Mouse (Mus musculus) midbrain, embryonic 11.5 days (tissue): ENCODE measurements around the gene F10. TPM values are rescaled to one million over a fixed set of nuclear protein-coding genes. Genes with fewer than 3 reads are reported as not detected.

Experiments used
- ATAC-seq: fragments of 200-750 bp; cut with Nextera tagmentation; 2 replicates; pipeline ENCODE4 v1.8.0; 2017; ENCODE audit warnings: moderate TSS enrichment, moderate library complexity; ENCODE audit not compliant: low FRiP score
- DNase-seq: peaks from one replicate; pipeline ENCODE4 v3.0.0; 2015; ENCODE audit warnings: low spot score; ENCODE audit errors: missing footprints
- H3K27ac ChIP-seq: fragments of 300-500 bp; sonication (generic); 2 replicates; pipeline ENCODE4 v1.5.1; 2014; ENCODE audit warnings: low read depth, low read length
- H3K27me3 ChIP-seq: fragments of 300-500 bp; sonication (generic); 2 replicates; pipeline ENCODE4 v1.6.1; 2014; ENCODE audit warnings: mild to moderate bottlenecking, low read length, moderate library complexity, mixed read lengths; ENCODE audit not compliant: control insufficient read depth, insufficient read depth
- H3K36me3 ChIP-seq: fragments of 300-500 bp; sonication (generic); 2 replicates; pipeline ENCODE4 v1.6.1; 2014; ENCODE audit warnings: mild to moderate bottlenecking, low read length, moderate library complexity, mixed read lengths; ENCODE audit not compliant: control insufficient read depth, insufficient read depth
- H3K4me1 ChIP-seq: fragments of 300-500 bp; sonication (generic); 2 replicates; pipeline ENCODE4 v1.6.1; 2014; ENCODE audit warnings: low read length; ENCODE audit not compliant: control insufficient read depth, insufficient read depth
- H3K4me2 ChIP-seq: fragments of 300-500 bp; sonication (generic); 2 replicates; pipeline ENCODE4 v1.6.1; 2014; ENCODE audit warnings: mild to moderate bottlenecking, moderate library complexity
- H3K4me3 ChIP-seq: fragments of 300-500 bp; sonication (generic); 2 replicates; pipeline ENCODE4 v1.5.1; 2014; ENCODE audit warnings: low read depth, low read length
- H3K9ac ChIP-seq: fragments of 300-500 bp; sonication (generic); 2 replicates; pipeline ENCODE4 v1.6.1; 2014; ENCODE audit warnings: low read length
- H3K9me3 ChIP-seq: fragments of 300-500 bp; sonication (generic); 2 replicates; pipeline ENCODE4 v1.6.1; 2016; ENCODE audit warnings: low read length; ENCODE audit not compliant: control insufficient read depth
- WGBS: fragments of 180-500 bp; shearing (Covaris S2); extraction: QIAGEN DNeasy Blood & Tissue Kit; methylation state at CpG from one replicate; pipeline ENCODE4 v1.1.7; 2014; 5-methylcytosine and 5-hydroxymethylcytosine counted together
- polyA plus RNA-seq: library from polyadenylated mRNA; unstranded; fragments of >200 nt; fragmentation: Nextera tagmentation; extraction: Ambion mirVana; gene quantifications from 2 replicates; pipeline ENCODE4 v1.2.1, GENCODE M21; 2014

F10 gene
- polyA plus RNA-seq, 1 experiment from 2014 or later = 0.78 TPM

DNA sequence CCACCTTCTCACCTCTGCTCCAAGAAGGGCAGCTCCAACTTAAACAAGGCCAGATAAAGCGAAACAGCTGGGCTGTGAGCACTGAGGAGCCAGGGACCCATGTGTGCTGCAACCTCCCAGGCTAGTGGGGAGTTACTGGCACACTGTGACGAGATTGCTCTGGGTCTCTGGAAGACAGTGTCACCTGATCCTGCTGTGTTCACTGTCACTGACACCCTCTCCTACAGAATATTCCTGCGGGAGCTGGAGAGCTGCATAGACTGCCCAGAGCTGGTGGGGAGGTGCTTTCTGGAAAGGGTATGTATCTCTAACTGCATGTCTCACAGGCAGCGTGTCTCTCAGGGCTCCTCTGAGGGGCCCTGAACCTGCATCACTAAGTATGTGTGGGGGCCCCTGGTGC, 29.6 kb upstream of the F10 start:
- no peak for ATAC-seq
- WGBS = 84% methylated on average over 4 of the region's 4 CpGs

GRCm38 (mm10) chr8:13010313-13010712, 26.8 kb upstream of the F10 start:
- Histone ChIP-seq H3K4me3 (no peak overlapping the region), H3K27ac (no peak overlapping the region), H3K9ac (no peak overlapping the region), H3K36me3 (peaks cover 23% of the 10 kb centered on the region), H3K4me2 (no peak overlapping the region), H3K9me3 (no peaks in the 10 kb centered on the region), H3K4me1 (no peaks in the 10 kb centered on the region), H3K27me3 (no peaks in the 10 kb centered on the region)
- DNase-seq = no peak
- ATAC-seq = no peak
- WGBS = 55% methylated on average over 4 of the region's 4 CpGs

More for the DNA sequence above, 29.6 kb upstream of the F10 start:
- Histone ChIP-seq H3K27ac (no peak overlapping the region), H3K36me3 (peaks cover 30% of the 10 kb centered on the region), H3K4me1 (no peaks in the 10 kb centered on the region), H3K4me3 (no peak overlapping the region), H3K9ac (no peak overlapping the region), H3K9me3 (no peaks in the 10 kb centered on the region), H3K27me3 (no peaks in the 10 kb centered on the region), H3K4me2 (no peak overlapping the region)
- DNase-seq = no peak

- WGBS = 62% methylated on average over 4 of the region's 4 CpGs
- ATAC-seq (no peak), DNase-seq (no peak)
- H3K4me1 ChIP-seq = no peaks in the 10 kb centered on the region
- H3K4me2 ChIP-seq = no peak overlapping the region
- H3K27me3 ChIP-seq = no peaks in the 10 kb centered on the region
- 0 out of 2 replicates have a peak, but pooled peaks cover 5% of the 10 kb centered on the region for H3K36me3 ChIP-seq
- H3K9me3 ChIP-seq = no peaks in the 10 kb centered on the region
- H3K9ac ChIP-seq = no peak overlapping the region
- no peak overlapping the region for H3K4me3 ChIP-seq
- H3K27ac ChIP-seq = no peak overlapping the region
These were observed 17.5 kb upstream of the F10 start for GRCm38 (mm10) chr8:13019560-13019959.

- H3K9me3 ChIP-seq = no peaks in the 10 kb centered on the region
- no peak for DNase-seq
- H3K9ac ChIP-seq = no peak overlapping the region
- H3K4me1 ChIP-seq = no peaks in the 10 kb centered on the region
- no peak overlapping the region for H3K27ac ChIP-seq
- H3K4me3 ChIP-seq = no peak overlapping the region
- 0 out of 2 replicates have a peak, but pooled peaks cover 3% of the 10 kb centered on the region for H3K36me3 ChIP-seq
- H3K4me2 ChIP-seq = no peak overlapping the region
- no peaks in the 10 kb centered on the region for H3K27me3 ChIP-seq
- no peak for ATAC-seq
- WGBS = 96% methylated on average over 8 of the region's 8 CpGs
These were observed 15.3 kb upstream of the F10 start for GRCm38 (mm10) chr8:13021830-13022229.

GRCm38 (mm10) chr8:13025487-13026224, 11.5 kb upstream of the F10 start, which contains the start of gene F7:
Gene F7 (plus strand): TSS chr8:13026034.
- 71% methylated on average over 10 of the region's 10 CpGs for WGBS
- no peaks in the 10 kb centered on the region for H3K27me3 ChIP-seq

DNA sequence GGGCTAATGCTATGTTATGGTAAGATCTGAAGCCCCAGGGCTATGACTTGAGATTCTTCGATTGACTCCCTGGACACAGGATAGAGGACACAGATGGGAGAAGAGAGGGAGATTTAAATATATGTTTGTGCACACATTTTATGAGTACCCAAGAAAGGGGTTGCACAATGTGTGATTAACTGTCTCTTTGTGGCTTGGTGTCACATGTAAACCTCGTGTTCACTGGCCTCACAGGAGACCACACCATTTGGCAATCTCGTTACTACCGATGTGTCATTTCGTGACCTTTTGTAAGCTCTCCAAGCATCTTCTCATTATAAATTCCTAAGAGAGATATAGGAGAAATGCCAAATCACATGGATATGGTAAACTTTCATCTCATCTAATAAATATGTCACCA, 9.5 kb upstream of the F10 start:
- Histone ChIP-seq H3K4me2 (no peak overlapping the region), H3K4me1 (no peaks in the 10 kb centered on the region), H3K27me3 (no peaks in the 10 kb centered on the region), H3K9ac (no peak overlapping the region), H3K4me3 (no peak overlapping the region), H3K27ac (no peak overlapping the region), H3K36me3 (no peaks in the 10 kb centered on the region), H3K9me3 (no peaks in the 10 kb centered on the region)
- DNase-seq (no peak), ATAC-seq (no peak)
- WGBS = 89% methylated on average over 5 of the region's 5 CpGs

More at GRCm38 (mm10) chr8:13025487-13026224, 11.5 kb upstream of the F10 start, which contains the start of gene F7:
- Histone ChIP-seq H3K27ac (no peak within 1 kb of the TSS), H3K4me1 (no peaks in the 10 kb centered on the region), H3K9me3 (no peaks in the 10 kb centered on the region), H3K36me3 (no peaks in the 10 kb centered on the region), H3K4me3 (no peak within 1 kb of the TSS), H3K9ac (no peak within 1 kb of the TSS), H3K4me2 (no peak within 1 kb of the TSS)
- ATAC-seq = no peak
- DNase-seq = no peak

GRCm38 (mm10) chr8:13028482-13028881, 8.6 kb upstream of the F10 start:
- 77% methylated on average over 5 of the region's 5 CpGs for WGBS

GRCm38 (mm10) chr8:13036346-13036812, 729 bp upstream of the F10 start:
- Histone ChIP-seq H3K4me3 (no peak overlapping the region), H3K9me3 (no peaks in the 10 kb centered on the region), H3K36me3 (no peaks in the 10 kb centered on the region), H3K4me2 (no peak overlapping the region), H3K27me3 (no peaks in the 10 kb centered on the region), H3K4me1 (no peaks in the 10 kb centered on the region), H3K27ac (no peak overlapping the region), H3K9ac (no peak overlapping the region)
- ATAC-seq (no peak), DNase-seq (no peak)
- WGBS = 91% methylated on average over 10 of the region's 10 CpGs

More at GRCm38 (mm10) chr8:13028482-13028881, 8.6 kb upstream of the F10 start:
- DNase-seq (no peak), ATAC-seq (no peak)
- H3K4me3 ChIP-seq = no peak overlapping the region
- H3K9me3 ChIP-seq = no peaks in the 10 kb centered on the region
- H3K27me3 ChIP-seq = no peaks in the 10 kb centered on the region
- H3K36me3 ChIP-seq = no peaks in the 10 kb centered on the region
- H3K27ac ChIP-seq = no peak overlapping the region
- no peaks in the 10 kb centered on the region for H3K4me1 ChIP-seq
- no peak overlapping the region for H3K4me2 ChIP-seq
- H3K9ac ChIP-seq = no peak overlapping the region

- Histone ChIP-seq H3K4me2 (no peak overlapping the region), H3K27me3 (no peaks in the 10 kb centered on the region), H3K4me1 (no peaks in the 10 kb centered on the region), H3K27ac (no peak overlapping the region), H3K4me3 (no peak overlapping the region), H3K36me3 (no peaks in the 10 kb centered on the region), H3K9me3 (no peaks in the 10 kb centered on the region), H3K9ac (no peak overlapping the region)
- 50% methylated on average over 5 of the region's 5 CpGs for WGBS
- no peak for DNase-seq
- no peak for ATAC-seq
These were observed 461 bp downstream of the F10 start for GRCm38 (mm10) chr8:13037569-13037968.
